Mouse (Mus musculus) embryonic facial prominence, embryonic 14.5 days (tissue): Measurements from ENCODE around the gene Zbtb22. TPM values are rescaled to one million over a fixed set of nuclear protein-coding genes. Genes with fewer than 3 reads are reported as not detected.
A peak's percentile ranks its signal among the peaks of the same experiment; 100 is the strongest.
"Not testable (repeated sequence)": the region's sequence is repeated elsewhere in the genome, so short reads cannot be mapped to it uniquely, and the experiment has no call there.

ENCODE experiments used
- ATAC-seq: fragments of 200-750 bp; cut with Nextera tagmentation; 2 replicates; pipeline ENCODE4 v1.8.0; 2017; ENCODE audit warnings: low read depth, moderate number of reproducible peaks, moderate TSS enrichment
- DNase-seq: peaks from one replicate; pipeline ENCODE4 v3.0.0-alpha.2; 2015; ENCODE audit warnings: low spot score
- H3K27ac ChIP-seq: fragments of 300-500 bp; sonication (generic); replicated peaks from 2 replicates; pipeline ENCODE4 v1.5.1; 2014; ENCODE audit warnings: low read depth, mild to moderate bottlenecking, low read length, moderate library complexity
- H3K27me3 ChIP-seq: fragments of 300-500 bp; sonication (generic); replicated peaks from 2 replicates; pipeline ENCODE4 v1.6.1; 2014; ENCODE audit warnings: low read length; ENCODE audit not compliant: control insufficient read depth, insufficient read depth
- H3K36me3 ChIP-seq: fragments of 300-500 bp; sonication (generic); 2 replicates; pipeline ENCODE4 v1.6.1; 2014; ENCODE audit warnings: low read length, mixed read lengths; ENCODE audit not compliant: control insufficient read depth, insufficient read depth
- H3K4me1 ChIP-seq: fragments of 300-500 bp; sonication (generic); 2 replicates; pipeline ENCODE4 v1.6.1; 2014; ENCODE audit warnings: antibody characterized with exemption, low read length; ENCODE audit not compliant: control insufficient read depth, insufficient read depth
- H3K4me2 ChIP-seq: fragments of 300-500 bp; sonication (generic); 2 replicates; pipeline ENCODE4 v1.6.1; 2014; ENCODE audit warnings: low read depth, mild to moderate bottlenecking, low read length, moderate library complexity, mixed read lengths
- H3K4me3 ChIP-seq: fragments of 300-500 bp; sonication (generic); 2 replicates; pipeline ENCODE4 v1.5.1; 2014; ENCODE audit warnings: low read depth, mild to moderate bottlenecking, low read length
- H3K9ac ChIP-seq: fragments of 300-500 bp; sonication (generic); 2 replicates; pipeline ENCODE4 v1.6.1; 2014; ENCODE audit warnings: low read depth, mild to moderate bottlenecking, low read length, moderate library complexity, mixed read lengths
- H3K9me3 ChIP-seq: fragments of 300-500 bp; sonication (generic); 2 replicates; pipeline ENCODE4 v1.6.1; 2016; ENCODE audit warnings: low read length; ENCODE audit not compliant: control insufficient read depth
- WGBS: fragments of 180-500 bp; shearing (Covaris S2); extraction: QIAGEN DNeasy Blood & Tissue Kit; methylation state at CpG from one replicate; pipeline ENCODE4 v1.1.7; 2014; 5-methylcytosine and 5-hydroxymethylcytosine counted together
- polyA plus RNA-seq: library from polyadenylated mRNA; unstranded; fragments of >200 nt; fragmentation: Nextera tagmentation; extraction: Ambion mirVana; gene quantifications from 2 replicates; pipeline ENCODE4 v1.2.1, GENCODE M21; 2014

Gene Zbtb22
- polyA plus RNA-seq, result 8.9 and 11.6 TPM in 2 replicates

- peak within 1 kb of the TSS; percentile 70 for H3K4me2 ChIP-seq
- peak; percentile 99 for DNase-seq
- no peaks in the 10 kb centered on the region for H3K27me3 ChIP-seq
- H3K9me3 ChIP-seq, result no peaks in the 10 kb centered on the region
- H3K9ac ChIP-seq, result peak within 1 kb of the TSS; percentile 66
- under 1% methylated on average over 22 of the region's 34 CpGs for WGBS
- peaks cover 10% of the 10 kb centered on the region for H3K4me1 ChIP-seq
- H3K4me3 ChIP-seq, result peak within 1 kb of the TSS; percentile 51
- peaks cover 52% of the 10 kb centered on the region for H3K36me3 ChIP-seq
- ATAC-seq, result peak; percentile 93
- H3K27ac ChIP-seq, result peak within 1 kb of the TSS; percentile 76
Measured at GRCm38 (mm10) chr17:33915671-33916250, at the start of gene Zbtb22, which contains the start of gene Tapbp. Gene Zbtb22, plus strand, starts transcription at chr17:33915904. Gene Tapbp, plus strand, starts transcription at chr17:33915899.

GRCm38 (mm10) chr17:33873537-33873936, 42.2 kb upstream of the Zbtb22 start, which contains the start of gene Gm7029:
Gene Gm7029, plus strand, starts transcription at chr17:33873837.
- not testable (repeated sequence) for ATAC-seq, H3K27me3 ChIP-seq, DNase-seq, H3K4me2 ChIP-seq, H3K4me3 ChIP-seq, H3K4me1 ChIP-seq, H3K27ac ChIP-seq, H3K9me3 ChIP-seq, H3K9ac ChIP-seq
- WGBS, result no CpG with 5 or more reads among the region's 12 CpGs
- H3K36me3 ChIP-seq, result peaks cover 11% of the 10 kb centered on the region

- H3K36me3 ChIP-seq, result peaks cover 16% of the 10 kb centered on the region
- H3K4me2 ChIP-seq, result no peak overlapping the region
- WGBS, result 91% methylated on average over 7 of the region's 11 CpGs
- no peak overlapping the region for H3K4me3 ChIP-seq
- no peak overlapping the region for H3K9ac ChIP-seq
- H3K9me3 ChIP-seq, result no peaks in the 10 kb centered on the region
- H3K27me3 ChIP-seq, result no peaks in the 10 kb centered on the region
- DNase-seq (no peak), ATAC-seq (no peak)
- H3K27ac ChIP-seq, result no peak overlapping the region
- H3K4me1 ChIP-seq, result no peaks in the 10 kb centered on the region
Measured at GRCm38 (mm10) chr17:33874411-33874810, 41.3 kb upstream of the Zbtb22 start.

- not testable (repeated sequence) for DNase-seq, H3K4me2 ChIP-seq, H3K27me3 ChIP-seq, ATAC-seq, H3K4me1 ChIP-seq, H3K9ac ChIP-seq, H3K9me3 ChIP-seq, H3K27ac ChIP-seq, H3K4me3 ChIP-seq
- WGBS, result 88% methylated on average over 5 of the region's 5 CpGs
- peaks cover 16% of the 10 kb centered on the region for H3K36me3 ChIP-seq
Measured at GRCm38 (mm10) chr17:33875797-33876196, 39.9 kb upstream of the Zbtb22 start.

GRCm38 (mm10) chr17:33884320-33884719, 31.4 kb upstream of the Zbtb22 start:
- not testable (repeated sequence) for DNase-seq, H3K9me3 ChIP-seq, H3K27ac ChIP-seq, H3K4me1 ChIP-seq, H3K4me2 ChIP-seq, ATAC-seq, H3K27me3 ChIP-seq, H3K4me3 ChIP-seq, H3K9ac ChIP-seq
- peaks cover 22% of the 10 kb centered on the region; the same call in 1 of the 2 replicates for H3K36me3 ChIP-seq
- 100% methylated on average over 5 of the region's 11 CpGs for WGBS

GRCm38 (mm10) chr17:33887802-33888201, 27.9 kb upstream of the Zbtb22 start:
- not testable (repeated sequence) for H3K4me3 ChIP-seq, H3K27ac ChIP-seq, H3K4me2 ChIP-seq, H3K9me3 ChIP-seq, H3K9ac ChIP-seq, ATAC-seq, DNase-seq, H3K27me3 ChIP-seq, H3K4me1 ChIP-seq, H3K36me3 ChIP-seq
- WGBS, result 73% methylated on average over 2 of the region's 2 CpGs

GRCm38 (mm10) chr17:33888230-33888629, 27.5 kb upstream of the Zbtb22 start:
- H3K9ac ChIP-seq, H3K4me3 ChIP-seq, H3K4me1 ChIP-seq, H3K27me3 ChIP-seq, ATAC-seq, H3K36me3 ChIP-seq, H3K27ac ChIP-seq, H3K9me3 ChIP-seq, DNase-seq: not testable (repeated sequence)
- H3K4me2 ChIP-seq, result peak overlapping the region; percentile 63

GRCm38 (mm10) chr17:33889941-33890532, 25.7 kb upstream of the Zbtb22 start:
- not testable (repeated sequence) for H3K9me3 ChIP-seq, H3K27me3 ChIP-seq, ATAC-seq, H3K4me1 ChIP-seq, H3K36me3 ChIP-seq, H3K27ac ChIP-seq, DNase-seq
- peak overlapping the region; percentile 61 for H3K4me3 ChIP-seq
- WGBS, result 1% methylated on average over 17 of the region's 44 CpGs
- H3K9ac ChIP-seq, result peak overlapping the region; percentile 70
- peak overlapping the region; percentile 63 for H3K4me2 ChIP-seq
